Mouse (Mus musculus): ENCODE results near the gene Supt16.

GRCm38 (mm10) chr14:52141445-52142127 lies 55.6 kb downstream of the Supt16 start:
- TF ChIP-seq CTCF (IDR thresholded peaks at IDR 0.05; ENCODE audit: low read depth) = no peak
- no peak for TF ChIP-seq EP300 (IDR thresholded peaks at IDR 0.05; ENCODE audit: low read depth)

Data from liver, postnatal 0 days (tissue).